Mouse (Mus musculus) hindlimb bud, embryonic 11.5 days (tissue): ENCODE measurements at regions not wholly inside any gene's neighbourhood (a gene's known extent, or its start where the extent isn't known, plus 50 kb on each side); places are given as distances from the start of the nearest gene placed in this dataset.
"Not testable (repeated sequence)": the region's sequence is repeated elsewhere in the genome, so short reads cannot be mapped to it uniquely, and the experiment has no call there.

ENCODE experiments used
- DNase-seq: peaks from one replicate; pipeline ENCODE4 v3.0.0-alpha.2; 2012; ENCODE audit warnings: low read depth, low spot score; ENCODE audit errors: extremely low spot score

- DNase-seq, result no peak
Observed at GRCm38 (mm10) chr11:40536236-40536765, 158.7 kb downstream of the Mat2b start.

DNA sequence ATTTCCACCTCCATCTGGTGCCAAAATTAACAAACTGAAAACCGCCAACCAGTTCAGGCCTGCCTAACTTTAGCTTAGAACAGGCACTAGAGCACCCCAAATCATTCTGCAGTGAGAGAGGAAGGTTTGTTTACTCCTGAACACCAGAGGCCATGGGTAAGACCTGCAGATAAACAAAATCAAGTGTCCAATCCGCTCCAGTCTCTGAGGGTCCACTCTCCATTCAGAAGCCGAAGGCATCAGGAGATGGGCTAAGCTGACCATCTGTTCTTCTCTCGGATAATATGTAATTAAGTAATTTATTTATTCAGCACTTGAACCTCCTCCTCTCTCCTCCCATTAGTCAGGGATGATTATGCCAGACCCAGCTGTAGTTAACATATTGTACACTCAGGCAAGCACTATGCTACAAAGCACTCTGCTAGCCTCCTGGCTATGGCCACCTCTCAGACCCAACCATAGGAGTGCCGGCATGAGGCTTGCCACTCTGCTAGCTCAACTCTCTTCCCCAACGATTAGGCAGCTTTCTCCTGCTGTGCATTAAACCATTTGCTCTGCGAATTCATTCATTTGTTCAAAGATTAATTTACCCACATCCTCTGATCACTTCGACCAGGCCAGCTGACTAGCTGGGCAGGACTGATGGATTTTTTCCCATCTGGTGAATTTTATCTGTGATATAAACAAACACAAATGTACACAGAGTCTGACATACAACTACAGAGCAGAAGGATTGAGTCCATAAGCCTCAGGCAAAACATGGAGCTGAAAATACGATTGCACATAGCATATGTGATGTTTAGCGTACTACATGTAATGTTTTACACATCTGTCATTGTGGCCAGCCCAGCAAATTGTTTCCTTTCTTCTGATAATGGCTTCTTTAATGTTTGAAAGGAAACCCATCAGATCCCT, 184.4 kb downstream of the Mat2b start:
- DNase-seq, result no peak

GRCm38 (mm10) chr11:40491599-40491998, 203.4 kb downstream of the Mat2b start:
- no peak for DNase-seq

GRCm38 (mm10) chr11:40478171-40478570, 216.8 kb downstream of the Mat2b start:
- not testable (repeated sequence) for DNase-seq

DNA sequence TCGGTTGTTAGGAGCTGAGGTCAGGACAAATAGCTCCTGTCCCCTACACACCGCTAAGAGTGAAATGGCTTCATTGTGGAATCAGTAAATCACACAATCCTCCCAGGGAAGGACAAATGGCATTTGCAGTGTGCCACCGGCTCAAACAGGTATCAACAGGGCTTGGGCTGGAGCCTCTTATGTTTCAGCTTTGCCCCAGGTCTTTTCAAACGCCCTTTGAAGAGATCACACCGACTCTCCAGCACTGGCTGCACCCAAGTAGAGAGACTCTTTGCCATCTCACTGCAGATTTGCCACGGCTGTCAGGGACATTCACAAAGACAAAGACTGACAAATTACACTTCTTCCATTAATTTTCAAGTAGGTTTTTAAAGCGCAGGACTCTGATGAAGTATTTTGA, 217.7 kb downstream of the Mat2b start:
- DNase-seq, result no peak

GRCm38 (mm10) chr11:40469080-40469705, 225.8 kb downstream of the Mat2b start:
- DNase-seq, result peak; percentile 16

DNA sequence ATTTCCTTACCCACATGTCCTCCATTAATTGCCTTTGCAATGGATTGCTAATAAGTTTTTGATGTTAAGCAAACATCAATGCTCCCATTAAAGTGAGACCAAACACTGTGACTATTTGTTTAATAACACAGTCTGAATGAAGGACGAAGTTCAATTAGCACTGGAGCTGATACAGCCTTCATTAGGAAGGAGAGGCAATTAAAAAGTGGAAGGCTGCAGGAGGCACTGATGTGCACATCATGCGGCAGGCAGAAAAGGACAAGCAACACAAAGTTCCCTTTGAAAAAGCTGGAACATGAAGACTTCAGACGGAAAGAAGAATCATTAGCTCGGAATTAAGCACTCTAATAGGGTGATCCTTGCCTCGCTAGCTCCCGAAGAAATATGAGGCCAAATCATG, 238.4 kb downstream of the Mat2b start:
- DNase-seq, result peak; percentile 1

GRCm38 (mm10) chr11:40454994-40455393, 240.0 kb downstream of the Mat2b start:
- DNase-seq, result not testable (repeated sequence)

DNA sequence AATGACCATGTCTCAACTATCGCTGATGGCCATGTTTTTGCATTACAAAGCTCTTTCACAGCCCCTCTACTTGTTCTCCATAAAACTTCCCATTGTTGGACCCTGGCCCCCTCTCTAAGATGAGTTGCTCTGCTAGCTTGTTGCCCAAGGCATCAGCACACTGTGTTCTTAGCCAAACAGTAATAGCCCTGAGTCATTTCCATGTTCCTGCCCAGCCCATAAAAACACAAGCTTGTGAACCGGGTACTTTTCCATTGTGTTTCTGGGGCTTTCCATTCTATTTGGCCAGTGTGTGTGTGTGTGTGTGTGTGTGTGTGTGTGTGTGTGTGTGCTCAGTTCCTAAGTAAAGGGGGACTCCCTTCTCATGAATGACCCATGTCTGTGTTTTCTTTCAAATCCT, 248.2 kb downstream of the Mat2b start:
- no peak for DNase-seq

DNA sequence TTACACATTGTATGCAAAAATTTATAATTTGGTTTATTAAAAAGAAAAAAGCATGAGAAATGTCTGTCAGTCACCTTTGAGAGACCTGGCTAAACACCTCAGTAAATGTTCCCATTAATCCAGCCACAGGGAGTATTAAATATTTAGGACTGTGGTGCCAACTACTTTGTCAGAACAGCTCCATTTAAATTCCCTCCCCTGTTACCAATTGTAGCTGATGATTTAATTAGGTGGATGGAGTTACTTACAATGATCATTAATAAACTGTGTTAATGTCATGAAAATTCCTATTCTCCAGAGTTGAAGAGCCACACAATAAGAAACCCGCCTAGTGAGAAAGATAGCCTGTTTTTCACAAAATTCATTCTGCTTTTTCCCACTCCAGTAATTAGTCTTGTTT, 261.0 kb downstream of the Mat2b start:
- DNase-seq, result no peak

GRCm38 (mm10) chr11:40428858-40429257, 266.1 kb downstream of the Mat2b start:
- no peak for DNase-seq

GRCm38 (mm10) chr11:40424316-40424715, 270.7 kb downstream of the Mat2b start:
- DNase-seq, result no peak

DNA sequence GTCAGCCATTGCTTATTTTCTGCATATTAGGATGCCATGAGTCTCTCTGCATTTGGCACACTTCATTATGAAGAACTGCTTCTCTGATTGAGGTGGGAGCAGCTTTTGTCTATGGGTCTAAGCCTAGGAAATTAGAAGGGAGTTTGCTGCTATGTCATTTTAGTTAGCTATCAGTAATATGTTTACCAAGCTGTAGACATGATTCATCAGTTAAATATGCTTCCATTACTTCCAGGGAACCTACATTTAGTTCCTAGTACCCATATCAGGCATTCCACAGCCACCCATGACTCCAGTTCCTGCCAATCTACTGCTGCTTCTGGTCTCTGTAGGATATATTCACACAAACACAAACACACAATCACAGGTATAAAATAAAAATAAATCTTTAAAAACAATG, 287.4 kb downstream of the Mat2b start:
- no peak for DNase-seq

GRCm38 (mm10) chr11:40402249-40402648, 292.8 kb downstream of the Mat2b start:
- no peak for DNase-seq

- DNase-seq, result no peak
Observed at GRCm38 (mm10) chr11:40397453-40398104, 297.4 kb downstream of the Mat2b start.

DNA sequence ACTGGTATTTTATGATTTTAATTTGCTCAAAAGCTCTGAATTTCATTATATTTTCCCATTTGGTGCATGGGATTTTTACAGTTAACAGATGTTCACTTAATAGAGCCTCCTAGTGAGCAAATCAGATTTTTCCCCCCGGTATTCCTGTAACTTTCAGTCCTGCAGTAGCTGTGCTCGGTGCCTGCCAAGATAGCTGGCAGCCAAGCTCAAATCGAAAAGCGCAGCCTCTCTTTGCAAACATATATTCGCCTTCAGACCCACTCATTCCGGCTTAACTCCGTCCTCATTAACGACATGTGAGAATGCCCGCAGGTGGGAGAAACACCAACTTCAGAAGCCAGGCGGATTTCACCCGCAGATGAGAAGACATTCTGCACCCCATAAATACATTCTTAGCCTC, 299.7 kb downstream of the Mat2b start:
- no peak for DNase-seq

GRCm38 (mm10) chr11:40394864-40395266, 300.1 kb downstream of the Mat2b start:
- no peak for DNase-seq

GRCm38 (mm10) chr11:40394283-40394758, 300.7 kb downstream of the Mat2b start:
- no peak for DNase-seq

DNA sequence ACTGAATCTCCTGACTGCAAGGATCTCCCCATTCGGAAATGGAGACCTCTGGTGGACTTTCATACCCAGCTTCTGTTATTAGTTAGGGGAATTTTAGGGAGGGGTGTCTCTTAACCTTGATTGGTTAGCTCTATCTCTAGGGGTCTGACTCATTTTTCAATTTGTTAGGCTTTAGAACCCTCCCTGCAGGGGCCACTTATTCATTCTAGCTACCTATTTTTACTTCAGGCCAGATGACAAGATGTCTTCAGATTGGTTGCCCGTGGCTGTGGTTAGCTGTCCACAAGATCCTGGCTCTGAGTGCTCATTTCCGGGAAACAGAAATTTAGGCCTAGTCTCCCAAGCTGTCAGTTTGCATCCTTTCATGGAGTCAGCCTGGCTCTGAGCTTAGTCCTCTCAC, 314.3 kb downstream of the Mat2b start:
- no peak for DNase-seq

DNA sequence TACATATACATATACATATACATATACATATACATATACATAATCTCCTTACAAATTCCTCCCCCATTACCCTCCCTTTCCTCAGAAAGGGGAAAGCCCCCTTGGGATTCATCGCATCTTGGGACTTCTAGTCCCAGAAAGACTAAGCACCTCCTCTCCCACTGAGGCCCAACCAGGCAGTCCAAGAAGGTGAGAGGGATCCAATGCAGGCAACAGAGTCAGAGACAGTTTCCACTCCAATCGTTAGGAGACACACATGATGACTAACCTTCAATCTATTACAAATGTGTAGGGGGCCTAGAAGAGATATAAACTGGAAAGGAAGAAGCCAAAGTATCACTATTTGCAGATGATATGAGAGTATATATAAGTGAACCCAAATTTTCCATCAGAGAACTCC, 323.3 kb downstream of the Mat2b start:
- no peak for DNase-seq

GRCm38 (mm10) chr11:40366573-40366972, 328.4 kb downstream of the Mat2b start:
- no peak for DNase-seq
